Mouse (Mus musculus): ENCODE measurements around the gene Axl. TPM values are rescaled to one million over a fixed set of nuclear protein-coding genes. Genes with fewer than 3 reads are reported as not detected.

Gene Axl
- 232 and 364 TPM in 2 replicates for polyA plus RNA-seq (2011; ENCODE audit: insufficient read length, low read depth, missing spikeins)

DNA sequence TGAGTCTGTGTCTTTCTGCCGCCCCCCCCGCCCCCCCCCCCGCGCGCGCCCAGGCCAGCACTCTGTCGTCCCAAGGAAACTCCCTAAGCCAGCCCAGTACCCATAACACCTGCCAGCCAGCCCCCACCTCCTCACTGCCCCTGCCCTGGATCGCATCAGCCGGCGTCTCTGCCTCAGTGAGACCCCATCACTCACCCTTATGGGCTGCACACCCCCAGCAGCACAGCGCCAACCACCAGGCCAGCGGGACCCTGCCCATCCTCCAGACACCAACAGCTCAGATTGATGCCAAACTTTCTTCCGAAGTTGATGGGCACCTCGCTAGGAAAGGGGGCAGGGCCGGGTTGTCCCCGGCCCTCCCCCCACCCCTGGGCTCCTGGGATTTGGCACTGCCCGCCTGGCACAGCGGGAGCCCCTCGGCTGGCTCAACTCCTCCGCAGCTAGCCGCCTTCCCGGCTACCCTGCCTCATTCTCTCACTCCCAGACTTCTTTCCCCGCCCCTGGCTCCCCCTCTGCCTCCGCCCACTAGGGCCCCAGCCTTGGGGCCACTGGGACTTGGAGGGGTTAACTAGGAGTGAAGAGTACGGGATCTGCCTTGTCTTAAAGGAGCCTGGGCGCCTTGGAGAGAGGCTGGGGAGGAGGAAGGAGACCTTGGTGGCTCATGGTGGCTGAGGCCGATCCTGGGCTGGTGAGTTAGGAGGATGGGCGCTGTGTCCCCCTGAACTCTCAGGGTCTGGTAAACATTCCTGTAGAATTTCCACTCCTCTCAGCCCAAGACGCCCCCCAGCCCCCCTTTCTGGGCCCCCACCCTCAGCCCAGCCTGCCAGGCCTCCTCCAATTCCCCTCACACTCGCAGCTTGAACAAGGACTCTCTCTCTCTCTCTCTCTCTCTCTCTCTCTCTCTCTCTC is at the start of gene Axl:
Axl (minus strand) TSS at position 486 of the 909 bp plus-strand sequence.
- TF ChIP-seq CTCF (IDR thresholded peaks at IDR 0.05; ENCODE audit: borderline replicate concordance, insufficient read depth, low read length) (no peak), POLR2A (IDR thresholded peaks at IDR 0.05; ENCODE audit: low read depth, low read length) (peak; percentile 85)
- peak within 1 kb of the TSS; percentile 97 for H3K4me3 ChIP-seq (ENCODE audit: insufficient read depth, low read length)
- peaks cover 29% of the 10 kb centered on the region; the same call in 1 of the 2 replicates for H3K4me1 ChIP-seq (ENCODE audit: control insufficient read depth, insufficient read depth, low read length)
- H3K27ac ChIP-seq (ENCODE audit: insufficient read depth, low read length) = peak within 1 kb of the TSS; percentile 85

DNA sequence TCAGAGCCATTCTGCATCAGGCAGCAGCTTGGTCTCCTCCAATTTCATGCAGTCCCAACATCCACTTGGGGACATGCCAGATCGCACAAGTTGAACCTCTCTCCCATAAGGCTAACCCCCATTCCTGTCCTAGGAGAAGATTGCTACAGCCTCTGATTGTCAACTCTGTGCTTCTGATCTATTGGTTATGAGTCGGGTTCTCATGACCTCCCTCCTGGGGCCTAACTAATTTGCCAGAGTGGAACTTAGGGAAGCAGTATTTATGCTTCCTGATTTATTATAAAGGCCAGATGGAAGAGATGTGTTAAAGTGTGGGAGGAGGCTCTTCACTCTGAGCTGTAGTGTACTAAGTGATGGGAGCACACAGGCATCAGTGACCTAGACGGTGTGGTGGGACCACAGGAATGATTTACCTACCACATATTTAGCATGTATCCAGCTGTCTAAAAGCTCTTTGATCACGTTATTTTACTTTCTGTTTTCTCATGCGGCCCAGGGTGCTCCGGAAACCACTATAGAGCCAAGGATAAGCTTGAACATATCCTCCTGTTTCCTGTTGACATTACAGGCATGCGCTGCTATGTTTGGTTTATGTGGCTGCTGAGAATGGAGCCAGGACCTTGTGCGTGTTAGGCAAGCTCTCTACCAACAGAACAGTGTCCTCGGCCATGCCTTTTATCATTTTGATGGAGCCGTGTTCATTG is 46.8 kb upstream of the Axl start:
- TF ChIP-seq CTCF (IDR thresholded peaks at IDR 0.05; ENCODE audit: borderline replicate concordance, insufficient read depth, low read length) (no peak), POLR2A (IDR thresholded peaks at IDR 0.05; ENCODE audit: low read depth, low read length) (no peak)
- no peak overlapping the region for H3K27ac ChIP-seq (ENCODE audit: insufficient read depth, low read length)

DNA sequence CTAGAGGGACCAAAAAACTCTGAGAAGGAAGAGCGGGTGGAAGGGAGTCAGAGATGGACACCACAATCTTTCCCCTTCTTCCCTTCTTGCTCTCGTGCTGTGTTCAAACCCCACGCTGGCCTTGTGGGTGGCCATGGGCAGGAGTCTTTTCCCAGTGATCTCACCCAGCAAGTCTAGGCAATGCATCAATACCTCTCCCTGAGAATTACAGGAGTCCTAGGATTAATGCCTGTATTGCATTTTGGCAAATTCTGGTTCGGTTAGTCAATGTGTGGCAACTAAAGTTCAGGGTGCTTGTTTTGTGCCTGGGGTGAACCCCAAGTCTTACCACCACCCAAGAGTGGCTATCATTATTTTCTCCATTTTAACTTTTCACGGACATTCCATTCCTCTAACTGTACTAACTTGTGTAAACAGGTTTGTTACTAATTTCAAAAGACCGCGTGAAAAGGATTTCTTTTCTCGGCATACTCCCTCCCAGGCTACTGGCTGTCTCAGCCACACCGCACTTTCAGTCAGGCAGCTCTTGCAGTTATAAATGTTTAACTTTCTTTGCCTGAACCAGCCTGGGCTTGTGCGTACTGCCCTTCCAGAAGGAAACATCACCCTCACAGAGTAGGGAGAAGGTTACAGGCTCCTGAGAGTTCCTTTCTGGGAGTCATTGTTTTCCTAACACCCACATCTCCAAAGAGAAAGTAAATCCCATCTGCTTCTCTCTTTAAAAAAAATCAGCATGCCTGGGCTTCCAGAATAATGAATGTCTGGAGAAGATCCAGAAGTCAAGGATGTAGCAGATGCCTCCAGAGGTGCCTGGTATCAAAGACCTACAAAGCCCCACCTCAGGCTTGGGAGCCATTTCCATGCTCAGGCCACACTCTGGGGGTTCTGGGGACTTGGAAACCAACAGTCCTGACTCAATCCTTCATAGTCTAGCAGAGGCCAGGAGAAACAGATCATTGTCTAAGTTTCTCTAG is 43.3 kb upstream of the Axl start:
- TF ChIP-seq CTCF (IDR thresholded peaks at IDR 0.05; ENCODE audit: borderline replicate concordance, insufficient read depth, low read length) = no peak
- TF ChIP-seq POLR2A (IDR thresholded peaks at IDR 0.05; ENCODE audit: low read depth, low read length) = no peak
- Histone ChIP-seq H3K4me1 (ENCODE audit: control insufficient read depth, insufficient read depth, low read length) (peaks cover 4% of the 10 kb centered on the region; the same call in 1 of the 2 replicates), H3K4me3 (ENCODE audit: insufficient read depth, low read length) (no peak overlapping the region), H3K27ac (ENCODE audit: insufficient read depth, low read length) (peak overlapping the region; percentile 75)

More for the DNA sequence above, 46.8 kb upstream of the Axl start:
- H3K4me3 ChIP-seq (ENCODE audit: insufficient read depth, low read length) = no peak overlapping the region
- peaks cover 5% of the 10 kb centered on the region; the same call in 1 of the 2 replicates for H3K4me1 ChIP-seq (ENCODE audit: control insufficient read depth, insufficient read depth, low read length)

DNA sequence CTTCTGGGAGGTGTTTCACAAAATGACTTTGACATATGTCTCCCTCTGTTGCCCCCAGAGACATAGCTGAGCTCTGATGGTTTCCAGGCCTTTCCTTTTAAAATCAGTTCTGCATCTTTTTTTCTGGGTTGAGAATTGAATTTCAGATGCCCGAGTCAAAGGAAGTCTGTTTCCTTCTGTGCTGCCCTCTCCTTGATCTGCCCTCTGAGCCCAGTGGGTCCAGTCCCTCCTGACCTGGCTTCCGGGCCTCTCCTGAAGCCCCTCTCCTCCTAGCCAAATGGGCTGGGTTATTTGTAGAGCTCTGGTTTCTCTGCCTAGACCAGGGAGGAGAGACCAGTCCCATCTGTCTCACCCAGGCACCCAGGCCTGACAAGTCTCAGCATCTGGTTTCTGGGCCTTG is 41.7 kb upstream of the Axl start:
- no peak for TF ChIP-seq POLR2A (IDR thresholded peaks at IDR 0.05; ENCODE audit: low read depth, low read length)
- no peak for TF ChIP-seq CTCF (IDR thresholded peaks at IDR 0.05; ENCODE audit: borderline replicate concordance, insufficient read depth, low read length)
- Histone ChIP-seq H3K4me3 (ENCODE audit: insufficient read depth, low read length) (no peak overlapping the region), H3K4me1 (ENCODE audit: control insufficient read depth, insufficient read depth, low read length) (0 out of 2 replicates have a peak, but pooled peaks cover 2% of the 10 kb centered on the region), H3K27ac (ENCODE audit: insufficient read depth, low read length) (no peak overlapping the region)

DNA sequence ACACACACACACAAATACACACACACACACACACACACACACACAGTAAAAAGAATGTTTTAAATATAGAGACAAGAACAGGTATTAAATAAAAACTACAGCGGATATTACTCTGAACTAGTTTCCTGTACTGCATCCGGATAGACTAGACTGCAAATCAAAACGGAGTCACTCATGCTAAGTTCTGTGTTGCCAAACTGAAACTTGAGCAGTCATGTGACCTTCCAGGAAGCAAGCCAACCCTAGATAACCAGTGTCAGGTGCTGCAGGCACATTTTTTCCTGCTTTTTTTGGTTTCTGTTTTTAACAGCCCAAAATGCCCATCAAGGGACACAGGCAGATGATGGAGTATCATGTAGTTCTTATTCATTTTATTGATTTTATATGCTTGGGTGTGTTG is 38.7 kb upstream of the Axl start:
- Histone ChIP-seq H3K4me1 (ENCODE audit: control insufficient read depth, insufficient read depth, low read length) (0 out of 2 replicates have a peak, but pooled peaks cover 2% of the 10 kb centered on the region), H3K27ac (ENCODE audit: insufficient read depth, low read length) (no peak overlapping the region), H3K4me3 (ENCODE audit: insufficient read depth, low read length) (no peak overlapping the region)
- TF ChIP-seq CTCF (IDR thresholded peaks at IDR 0.05; ENCODE audit: borderline replicate concordance, insufficient read depth, low read length) (no peak), POLR2A (IDR thresholded peaks at IDR 0.05; ENCODE audit: low read depth, low read length) (no peak)

DNA sequence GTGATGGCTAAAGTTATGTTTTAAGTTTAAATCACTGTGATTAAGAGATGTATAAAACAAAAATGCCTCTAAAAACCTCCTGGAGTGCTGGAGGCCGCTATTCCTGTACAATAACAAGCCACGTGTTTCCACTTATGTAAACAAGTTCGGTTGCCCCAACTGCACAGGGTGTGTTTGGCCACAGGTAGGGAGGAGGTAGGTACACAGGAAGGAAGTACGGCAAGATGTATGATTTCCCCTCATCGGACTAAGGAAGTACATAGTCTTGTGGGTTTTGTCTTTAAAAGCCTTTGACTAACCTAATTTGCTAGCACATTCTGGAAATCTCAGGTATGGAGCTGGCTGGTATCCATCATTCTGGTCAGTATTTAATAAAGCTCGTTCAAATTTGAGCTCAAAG is 37.5 kb upstream of the Axl start:
- H3K27ac ChIP-seq (ENCODE audit: insufficient read depth, low read length) = no peak overlapping the region
- H3K4me1 ChIP-seq (ENCODE audit: control insufficient read depth, insufficient read depth, low read length) = 0 out of 2 replicates have a peak, but pooled peaks cover 2% of the 10 kb centered on the region
- TF ChIP-seq CTCF (IDR thresholded peaks at IDR 0.05; ENCODE audit: borderline replicate concordance, insufficient read depth, low read length) = no peak
- no peak for TF ChIP-seq POLR2A (IDR thresholded peaks at IDR 0.05; ENCODE audit: low read depth, low read length)
- H3K4me3 ChIP-seq (ENCODE audit: insufficient read depth, low read length) = no peak overlapping the region

DNA sequence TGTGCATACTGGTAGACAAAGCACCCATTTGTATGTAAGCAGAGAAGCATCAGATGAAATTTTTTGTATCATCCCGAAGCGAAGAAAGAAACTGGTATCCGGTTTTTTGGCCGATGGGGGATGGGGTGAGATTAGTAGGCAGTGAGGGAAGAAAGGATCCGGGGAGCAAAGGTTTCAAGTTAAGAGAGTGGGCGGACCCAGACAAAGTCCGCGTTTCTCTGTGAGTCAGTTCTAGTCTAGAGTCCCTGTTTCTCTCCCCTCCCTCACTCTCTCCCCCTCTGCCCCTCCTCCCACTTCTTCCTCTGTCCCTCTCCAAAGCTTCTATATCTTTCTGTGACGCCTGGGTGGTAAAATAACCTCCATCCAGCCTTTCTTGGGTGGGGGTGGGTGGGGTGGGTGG is 36.5 kb upstream of the Axl start:
- no peak overlapping the region for H3K27ac ChIP-seq (ENCODE audit: insufficient read depth, low read length)
- H3K4me3 ChIP-seq (ENCODE audit: insufficient read depth, low read length) = no peak overlapping the region
- TF ChIP-seq POLR2A (IDR thresholded peaks at IDR 0.05; ENCODE audit: low read depth, low read length) = no peak
- no peak for TF ChIP-seq CTCF (IDR thresholded peaks at IDR 0.05; ENCODE audit: borderline replicate concordance, insufficient read depth, low read length)
- H3K4me1 ChIP-seq (ENCODE audit: control insufficient read depth, insufficient read depth, low read length) = 0 out of 2 replicates have a peak, but pooled peaks cover 2% of the 10 kb centered on the region

DNA sequence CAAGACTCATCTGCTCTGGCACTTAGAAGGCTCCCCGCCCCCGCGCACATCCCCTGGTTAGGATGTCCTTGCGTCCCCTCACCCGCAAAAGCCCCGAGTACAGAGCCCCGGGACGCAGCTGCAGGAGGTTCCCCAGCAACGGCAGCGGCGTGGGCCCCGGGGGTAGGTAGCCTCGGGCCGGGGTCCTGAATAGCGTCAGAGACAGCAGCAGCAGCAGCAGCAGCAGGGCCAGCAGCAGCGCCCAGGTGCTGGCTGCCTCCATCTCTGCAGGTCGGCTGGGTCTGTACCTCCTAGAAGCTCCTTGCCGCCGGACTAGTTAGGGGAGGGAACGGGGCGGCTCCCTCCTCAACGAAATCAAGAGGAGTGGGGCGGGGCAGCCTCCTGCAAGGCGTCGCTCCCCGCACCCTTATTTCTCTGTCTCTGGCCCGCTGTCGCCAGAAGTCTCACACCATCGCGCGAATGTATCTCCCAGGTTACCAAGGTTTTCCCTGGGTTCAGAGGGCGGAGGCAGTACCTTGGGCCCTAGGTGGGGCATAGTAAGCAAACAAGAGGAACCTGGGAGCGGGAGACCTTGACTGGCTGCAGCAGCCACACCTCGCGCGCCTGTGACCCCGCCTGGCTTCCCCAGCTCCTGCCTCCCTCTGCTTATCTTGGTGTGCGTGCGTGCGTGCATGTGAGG is 27.9 kb upstream of the Axl start, which contains the start of gene Cyp2s1:
Cyp2s1 (minus strand) TSS at position 673 of the 679 bp plus-strand sequence.
- Histone ChIP-seq H3K27ac (ENCODE audit: insufficient read depth, low read length) (no peak within 1 kb of the TSS), H3K4me3 (ENCODE audit: insufficient read depth, low read length) (peak within 1 kb of the TSS; percentile 17), H3K4me1 (ENCODE audit: control insufficient read depth, insufficient read depth, low read length) (peaks cover 3% of the 10 kb centered on the region; the same call in 1 of the 2 replicates)
- TF ChIP-seq POLR2A (IDR thresholded peaks at IDR 0.05; ENCODE audit: low read depth, low read length) (no peak), CTCF (IDR thresholded peaks at IDR 0.05; ENCODE audit: borderline replicate concordance, insufficient read depth, low read length) (no peak)

Measured in embryonic fibroblast, embryonic 13.5 days (primary cell).